Mouse (Mus musculus): ENCODE data around the gene Traf6. TPM values are rescaled to one million over a fixed set of nuclear protein-coding genes. Genes with fewer than 3 reads are reported as not detected.
A peak's percentile ranks its signal among the peaks of the same experiment; 100 is the strongest.

The Traf6 gene
- polyA plus RNA-seq (2015; fragmentation: Nextera tagmentation; extraction: Ambion mirVana) = 9.2 and 10.3 TPM in 2 replicates

DNA sequence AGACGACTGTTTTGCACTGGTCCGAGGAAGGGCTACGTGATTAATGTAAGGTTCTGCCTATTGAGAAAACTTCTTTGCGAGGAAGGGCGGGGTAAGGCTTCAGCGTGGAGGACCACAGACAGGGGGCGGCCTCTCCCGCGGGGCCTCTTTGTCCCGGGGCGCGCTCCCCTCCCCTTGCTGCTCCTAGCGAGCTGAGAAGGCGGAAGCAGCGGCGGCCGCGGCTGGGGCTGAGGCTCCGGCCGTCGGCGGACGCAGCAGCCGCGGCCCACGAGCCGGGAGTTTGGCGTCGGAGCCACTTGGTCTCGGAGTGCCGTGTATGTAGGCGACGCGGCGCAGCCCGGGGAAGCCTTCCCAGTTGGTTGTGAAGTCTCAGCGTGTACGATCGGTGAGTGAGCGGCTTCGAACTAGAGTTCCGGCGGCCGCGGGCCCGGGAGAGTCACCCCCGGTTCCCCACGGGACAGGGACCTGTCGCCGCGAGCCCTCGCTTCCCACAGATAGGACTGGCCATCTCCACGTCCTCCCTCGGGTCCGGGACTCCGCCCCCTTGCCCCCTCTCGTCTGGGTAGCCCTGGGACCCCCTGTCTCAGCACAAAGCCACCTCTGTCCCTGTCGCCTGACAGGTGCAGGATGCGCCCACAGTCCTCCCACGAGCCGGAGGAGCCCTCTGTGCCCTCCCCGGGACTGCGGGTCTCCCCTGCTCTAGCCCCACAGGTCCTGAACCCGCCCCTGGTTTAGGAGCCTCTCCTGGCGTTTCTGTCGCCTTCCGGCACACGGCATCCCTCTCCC, at the start of gene Traf6:
Traf6 (plus strand) TSS at position 194 of the 786 bp plus-strand sequence.
- H3K9ac ChIP-seq = peak within 1 kb of the TSS; percentile 88
- WGBS = under 1% methylated on average over 68 of the region's 68 CpGs
- no peaks in the 10 kb centered on the region for H3K36me3 ChIP-seq
- no peaks in the 10 kb centered on the region for H3K27me3 ChIP-seq
- H3K27ac ChIP-seq (replicated peaks) = peak within 1 kb of the TSS; percentile 60; the same call in 1 of the 2 replicates
- peak within 1 kb of the TSS; percentile 91 for H3K4me3 ChIP-seq (replicated peaks)
- ATAC-seq (ENCODE audit: insufficient number of reproducible peaks, low FRiP score, low TSS enrichment, low read depth) = peak; percentile 88
- peaks cover 8% of the 10 kb centered on the region for H3K4me1 ChIP-seq
- H3K4me2 ChIP-seq (replicated peaks) = peak within 1 kb of the TSS; percentile 79
- no peaks in the 10 kb centered on the region for H3K9me3 ChIP-seq (replicated peaks)

DNA sequence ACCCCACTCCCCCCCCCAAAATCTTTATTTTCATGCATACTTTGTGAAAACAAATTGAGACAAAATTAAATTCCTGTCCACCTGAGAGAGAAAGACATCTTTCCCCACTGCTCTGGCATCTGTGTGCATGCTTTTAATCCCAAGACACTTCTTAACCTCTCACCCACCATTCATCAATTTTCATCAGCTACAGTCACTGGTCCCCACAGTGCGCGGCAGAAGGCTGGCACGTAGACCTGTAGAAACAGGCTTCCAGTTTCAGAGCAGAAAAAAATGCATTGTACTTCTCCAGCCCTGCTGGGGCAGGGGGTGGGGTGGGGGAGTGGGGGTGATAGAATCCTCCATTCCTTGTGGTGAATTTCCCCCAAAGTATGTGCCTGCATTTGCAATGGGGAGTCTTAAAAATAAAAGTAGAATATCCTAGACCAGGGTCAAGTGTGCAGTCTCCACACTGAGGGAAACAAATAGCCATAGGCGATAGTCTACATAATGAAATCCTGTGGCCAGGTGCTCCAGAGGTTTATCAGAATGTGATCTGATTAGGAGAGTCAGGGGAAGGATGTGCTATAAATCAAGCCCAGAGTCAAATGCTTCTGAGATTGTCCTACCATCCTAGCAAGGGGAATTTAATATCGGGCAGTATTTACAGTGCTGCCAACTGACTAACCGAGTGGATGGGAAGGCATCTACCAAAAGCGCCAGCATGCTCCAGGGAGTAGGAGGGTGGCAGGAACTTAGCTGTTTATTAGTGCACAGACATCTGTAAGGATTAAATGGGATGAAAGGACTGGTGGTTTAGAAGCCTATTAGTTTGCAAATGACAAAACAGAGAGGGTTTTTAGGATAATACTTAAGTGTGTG, 39.0 kb upstream of the Traf6 start:
- Histone ChIP-seq H3K4me1 (no peaks in the 10 kb centered on the region), H3K9ac (no peak overlapping the region), H3K27ac (replicated peaks) (no peak overlapping the region), H3K9me3 (replicated peaks) (no peaks in the 10 kb centered on the region), H3K4me3 (replicated peaks) (no peak overlapping the region), H3K36me3 (no peaks in the 10 kb centered on the region), H3K27me3 (no peaks in the 10 kb centered on the region), H3K4me2 (replicated peaks) (no peak overlapping the region)
- 58% methylated on average over 7 of the region's 7 CpGs for WGBS
- no peak for ATAC-seq (ENCODE audit: insufficient number of reproducible peaks, low FRiP score, low TSS enrichment, low read depth)

DNA sequence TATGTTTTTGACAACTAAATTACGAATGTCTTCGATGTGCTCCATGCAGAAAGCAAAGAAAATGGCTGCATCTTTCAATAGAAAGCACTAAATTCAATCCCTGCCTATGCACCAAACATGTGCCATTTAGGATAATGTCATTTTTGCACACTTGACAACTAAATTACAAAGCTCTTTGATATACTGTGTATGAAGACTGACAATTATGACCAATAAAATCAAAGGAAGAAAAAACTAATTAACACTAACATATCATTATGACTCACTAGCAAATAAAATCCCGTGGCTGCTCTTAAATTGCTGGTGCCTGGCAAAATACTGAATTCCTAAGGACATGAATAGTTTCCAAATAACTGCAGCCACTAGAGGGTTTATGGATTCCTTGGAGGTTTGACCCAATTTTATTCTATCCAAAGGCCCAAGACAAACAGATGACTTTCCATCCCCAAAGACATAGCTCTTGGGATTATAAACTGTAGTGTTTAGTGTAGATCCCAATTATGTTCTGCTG, 38.3 kb upstream of the Traf6 start:
- H3K4me3 ChIP-seq (replicated peaks) = no peak overlapping the region
- WGBS = 62% methylated on average over 3 of the region's 3 CpGs
- ATAC-seq (ENCODE audit: insufficient number of reproducible peaks, low FRiP score, low TSS enrichment, low read depth) = no peak
- no peak overlapping the region for H3K27ac ChIP-seq (replicated peaks)
- H3K9ac ChIP-seq = no peak overlapping the region
- H3K27me3 ChIP-seq = no peaks in the 10 kb centered on the region
- no peaks in the 10 kb centered on the region for H3K9me3 ChIP-seq (replicated peaks)
- H3K4me2 ChIP-seq (replicated peaks) = no peak overlapping the region
- H3K4me1 ChIP-seq = no peaks in the 10 kb centered on the region
- H3K36me3 ChIP-seq = no peaks in the 10 kb centered on the region

DNA sequence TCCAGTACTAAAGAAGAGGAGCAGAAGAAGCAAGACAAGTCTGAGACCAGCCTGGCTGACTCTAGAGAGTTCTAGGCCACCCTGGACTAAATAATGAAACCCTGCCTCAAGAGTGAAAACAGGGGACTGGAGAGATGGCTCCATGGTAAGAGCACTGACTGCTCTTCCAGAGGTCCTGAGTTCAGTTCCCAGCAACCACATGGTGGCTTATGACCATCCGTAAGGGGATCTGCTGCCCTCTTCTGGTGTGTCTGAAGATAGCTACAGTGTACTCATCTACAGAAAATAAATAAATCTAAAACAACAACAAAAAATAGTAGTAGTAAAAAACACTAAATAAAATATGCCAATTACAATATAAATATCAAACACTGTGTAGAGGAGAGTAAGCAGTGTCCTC, 32.4 kb upstream of the Traf6 start:
- 92% methylated on average over 1 of the region's 1 CpGs for WGBS

DNA sequence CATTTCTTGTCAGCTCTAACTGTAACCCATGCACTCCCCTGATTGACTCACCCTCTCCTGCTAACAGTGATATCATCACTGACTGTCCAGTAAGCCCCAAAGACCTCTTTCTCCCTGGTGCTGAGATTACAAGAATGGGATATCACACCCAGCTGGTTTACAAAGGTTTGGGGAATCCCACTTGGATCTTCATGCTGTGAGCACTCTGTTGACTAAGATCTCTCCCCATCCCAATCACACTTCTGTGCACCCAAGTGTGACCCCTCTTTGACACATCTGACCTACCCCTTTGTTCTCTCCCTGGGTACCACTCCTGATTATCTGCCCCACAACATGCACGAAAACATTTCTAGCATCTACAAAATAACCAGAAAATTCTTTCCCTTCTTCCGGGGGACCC, 29.9 kb upstream of the Traf6 start:
- Histone ChIP-seq H3K4me2 (replicated peaks) (no peak overlapping the region), H3K27me3 (no peaks in the 10 kb centered on the region), H3K9ac (no peak overlapping the region), H3K9me3 (replicated peaks) (no peaks in the 10 kb centered on the region), H3K27ac (replicated peaks) (no peak overlapping the region), H3K36me3 (no peaks in the 10 kb centered on the region), H3K4me3 (replicated peaks) (no peak overlapping the region), H3K4me1 (0 out of 2 replicates have a peak, but pooled peaks cover 4% of the 10 kb centered on the region)
- ATAC-seq (ENCODE audit: insufficient number of reproducible peaks, low FRiP score, low TSS enrichment, low read depth) = no peak
- 63% methylated on average over 2 of the region's 2 CpGs for WGBS

More for the DNA sequence above, 32.4 kb upstream of the Traf6 start:
- Histone ChIP-seq H3K36me3 (no peaks in the 10 kb centered on the region), H3K27ac (replicated peaks) (no peak overlapping the region), H3K4me1 (no peaks in the 10 kb centered on the region), H3K4me3 (replicated peaks) (no peak overlapping the region), H3K27me3 (no peaks in the 10 kb centered on the region), H3K9ac (no peak overlapping the region), H3K4me2 (replicated peaks) (no peak overlapping the region), H3K9me3 (replicated peaks) (no peaks in the 10 kb centered on the region)
- ATAC-seq (ENCODE audit: insufficient number of reproducible peaks, low FRiP score, low TSS enrichment, low read depth) = no peak

DNA sequence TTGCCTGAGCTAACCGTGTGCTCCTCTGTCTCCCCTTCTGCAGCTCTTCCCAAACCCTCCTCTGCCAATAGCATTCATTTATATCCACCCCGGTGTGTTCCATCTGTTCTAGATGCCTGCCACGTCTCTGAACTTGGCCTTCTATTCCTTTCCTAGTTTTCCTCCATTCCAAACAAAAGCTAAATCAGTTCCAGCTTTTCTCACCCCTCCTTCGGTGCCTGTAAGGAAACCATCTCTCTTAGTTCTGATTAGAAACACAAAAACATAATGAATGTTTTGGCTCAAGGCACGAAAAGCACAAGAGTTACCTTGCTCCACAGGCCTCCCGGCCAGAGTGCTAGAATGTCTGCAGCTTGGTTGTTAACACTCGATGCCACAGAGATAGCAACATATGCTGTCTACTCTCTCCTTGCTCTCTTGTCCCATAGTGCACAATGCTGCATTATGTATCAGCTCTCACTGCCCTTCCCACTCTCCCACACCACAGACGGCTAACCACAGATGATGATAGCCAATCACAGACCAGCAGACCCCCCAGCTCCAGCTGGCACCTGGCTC, 29.0 kb upstream of the Traf6 start, which contains the start of the genes Rag1 and B230118H07Rik:
Rag1 (minus strand) TSS at position 388 of the 558 bp plus-strand sequence.
B230118H07Rik (minus strand) TSS at position 419 of the 558 bp plus-strand sequence.
- Histone ChIP-seq H3K9ac (no peak within 1 kb of the TSS), H3K27ac (replicated peaks) (0 out of 2 replicates have a peak within 1 kb of the TSS, but pooled peaks have one; percentile 30), H3K4me3 (replicated peaks) (no peak within 1 kb of the TSS), H3K4me2 (replicated peaks) (peak within 1 kb of the TSS; percentile 31), H3K36me3 (no peaks in the 10 kb centered on the region), H3K4me1 (0 out of 2 replicates have a peak, but pooled peaks cover 4% of the 10 kb centered on the region), H3K9me3 (replicated peaks) (no peaks in the 10 kb centered on the region), H3K27me3 (no peaks in the 10 kb centered on the region)
- WGBS = 18% methylated on average over 8 of the region's 8 CpGs
- ATAC-seq (ENCODE audit: insufficient number of reproducible peaks, low FRiP score, low TSS enrichment, low read depth) = no peak

DNA sequence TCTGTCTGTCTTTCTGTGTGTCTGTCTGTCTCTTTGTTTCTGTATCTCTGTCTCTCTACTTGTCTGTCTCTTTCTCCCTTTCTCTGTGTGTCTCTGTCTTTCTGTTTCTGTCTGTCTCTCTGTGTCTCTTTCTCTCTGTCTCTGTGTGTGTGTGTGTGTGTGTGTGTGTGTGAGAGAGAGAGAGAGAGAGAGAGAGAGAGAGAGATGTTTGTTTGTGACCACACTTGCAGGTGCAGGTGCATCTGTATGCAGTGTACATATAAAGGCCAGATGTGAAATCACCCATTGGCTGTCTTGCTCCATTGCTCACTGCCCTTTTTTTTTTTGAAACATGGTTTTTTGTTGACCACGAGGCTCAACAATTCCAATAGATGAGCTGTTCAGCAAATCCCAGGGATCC, 27.8 kb upstream of the Traf6 start:
- H3K27ac ChIP-seq (replicated peaks) = no peak overlapping the region
- H3K9me3 ChIP-seq (replicated peaks) = no peaks in the 10 kb centered on the region
- H3K27me3 ChIP-seq = no peaks in the 10 kb centered on the region; the same call in 1 of the 2 replicates
- 63% methylated on average over 1 of the region's 1 CpGs for WGBS
- ATAC-seq (ENCODE audit: insufficient number of reproducible peaks, low FRiP score, low TSS enrichment, low read depth) = no peak
- H3K4me2 ChIP-seq (replicated peaks) = no peak overlapping the region
- H3K9ac ChIP-seq = no peak overlapping the region
- 0 out of 2 replicates have a peak, but pooled peaks cover 4% of the 10 kb centered on the region for H3K4me1 ChIP-seq
- no peak overlapping the region for H3K4me3 ChIP-seq (replicated peaks)
- no peaks in the 10 kb centered on the region for H3K36me3 ChIP-seq

DNA sequence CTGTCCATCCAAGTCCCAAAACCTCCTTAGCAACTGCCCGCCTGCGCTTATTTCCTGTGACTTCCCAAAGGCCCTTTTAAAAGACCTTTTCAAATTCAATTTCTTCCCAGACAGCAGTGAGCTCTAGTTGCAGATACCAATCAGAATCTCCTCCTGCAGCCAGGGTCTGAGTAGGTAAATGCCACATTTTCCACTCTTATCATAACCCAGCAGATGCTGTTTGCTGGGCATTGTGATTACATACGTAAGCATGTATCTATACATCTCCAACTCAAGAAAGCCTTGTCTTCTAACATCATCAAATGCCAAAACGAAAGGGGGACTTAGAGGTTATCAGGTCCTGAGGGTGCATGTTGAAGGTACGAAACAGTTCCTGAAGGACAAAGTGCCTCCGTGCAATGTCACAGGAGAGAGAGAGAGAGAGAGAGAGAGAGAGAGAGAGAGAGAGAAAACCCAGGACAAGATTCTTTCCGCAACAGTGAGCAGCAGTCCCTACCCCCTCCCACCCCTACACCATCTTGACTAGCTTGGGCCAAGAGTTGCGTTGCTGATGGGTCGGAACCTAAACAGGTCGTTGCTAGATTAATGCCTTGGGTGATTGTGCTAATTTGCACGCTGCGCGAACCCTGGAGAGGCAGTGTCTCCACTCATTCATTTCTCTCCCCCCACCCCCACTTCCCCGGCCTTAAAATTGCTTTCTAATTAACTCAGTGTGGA, 25.9 kb upstream of the Traf6 start:
- H3K4me3 ChIP-seq (replicated peaks) = peak overlapping the region; percentile 34
- no peak for ATAC-seq (ENCODE audit: insufficient number of reproducible peaks, low FRiP score, low TSS enrichment, low read depth)

DNA sequence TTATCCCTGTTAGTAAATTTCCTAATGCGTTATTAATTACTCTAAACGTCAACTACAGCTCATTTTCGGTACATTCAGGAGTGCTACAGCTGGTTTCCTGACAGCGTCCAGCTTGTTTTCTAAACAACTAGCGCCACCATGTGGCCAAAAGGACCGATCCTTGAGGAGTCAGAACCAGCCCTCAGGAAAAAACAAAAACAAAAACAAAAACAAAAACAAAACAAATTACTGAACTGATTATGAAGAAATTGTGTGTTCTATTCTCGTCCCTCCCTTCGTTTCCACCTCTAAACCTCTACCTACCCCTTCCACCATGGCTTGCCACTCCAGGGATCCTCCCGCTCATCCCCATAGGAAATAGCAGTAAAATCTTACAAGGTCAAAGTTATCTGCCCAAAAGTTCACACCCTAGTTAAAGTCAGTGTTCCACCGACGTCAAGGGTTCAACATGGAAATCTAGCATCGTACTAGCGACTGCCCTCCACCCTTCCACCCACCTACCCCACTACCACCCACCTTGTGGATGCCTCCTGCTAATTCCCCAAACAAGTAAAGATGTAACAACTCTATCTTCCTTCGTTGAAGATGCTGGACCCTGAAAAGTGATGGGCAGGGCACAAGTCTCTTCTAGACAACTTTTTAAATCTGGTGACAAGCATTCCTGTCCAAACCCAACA, 25.2 kb upstream of the Traf6 start:
- no peak overlapping the region for H3K9ac ChIP-seq
- ATAC-seq (ENCODE audit: insufficient number of reproducible peaks, low FRiP score, low TSS enrichment, low read depth) = no peak

More for the DNA sequence above, 25.9 kb upstream of the Traf6 start:
- Histone ChIP-seq H3K4me1 (0 out of 2 replicates have a peak, but pooled peaks cover 4% of the 10 kb centered on the region), H3K36me3 (no peaks in the 10 kb centered on the region), H3K27me3 (no peaks in the 10 kb centered on the region; the same call in 1 of the 2 replicates), H3K9me3 (replicated peaks) (no peaks in the 10 kb centered on the region), H3K4me2 (replicated peaks) (peak overlapping the region; percentile 52), H3K27ac (replicated peaks) (no peak overlapping the region), H3K9ac (no peak overlapping the region)
- WGBS = 38% methylated on average over 14 of the region's 14 CpGs

DNA sequence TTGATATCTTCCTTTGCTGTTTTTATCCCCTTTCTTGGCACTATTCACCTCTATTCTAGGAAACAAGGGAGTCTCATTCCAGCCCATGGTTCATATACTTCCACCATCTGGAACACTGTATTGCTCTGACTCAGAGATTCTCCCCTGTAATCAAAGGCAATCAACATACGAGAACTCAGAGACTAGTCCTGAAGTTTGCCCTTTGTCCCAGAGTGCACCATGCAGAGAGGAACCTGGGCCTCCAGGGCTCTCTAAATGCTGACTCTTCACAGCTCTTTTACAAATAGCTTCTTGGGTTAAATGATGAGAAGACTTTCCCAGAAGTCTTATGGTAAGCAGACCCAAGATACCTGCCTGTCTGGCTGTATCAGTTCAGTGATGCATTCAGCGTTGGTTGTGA, 17.7 kb upstream of the Traf6 start:
- Histone ChIP-seq H3K4me3 (replicated peaks) (no peak overlapping the region), H3K4me1 (0 out of 2 replicates have a peak, but pooled peaks cover 3% of the 10 kb centered on the region), H3K27ac (replicated peaks) (no peak overlapping the region), H3K4me2 (replicated peaks) (no peak overlapping the region), H3K36me3 (no peaks in the 10 kb centered on the region), H3K27me3 (no peaks in the 10 kb centered on the region), H3K9me3 (replicated peaks) (no peaks in the 10 kb centered on the region), H3K9ac (no peak overlapping the region)
- no peak for ATAC-seq (ENCODE audit: insufficient number of reproducible peaks, low FRiP score, low TSS enrichment, low read depth)
- WGBS = 68% methylated on average over 2 of the region's 2 CpGs

More for the DNA sequence above, 25.2 kb upstream of the Traf6 start:
- H3K4me1 ChIP-seq = 0 out of 2 replicates have a peak, but pooled peaks cover 4% of the 10 kb centered on the region
- H3K4me2 ChIP-seq (replicated peaks) = peak overlapping the region; percentile 52
- WGBS = 17% methylated on average over 14 of the region's 14 CpGs
- H3K27ac ChIP-seq (replicated peaks) = no peak overlapping the region
- H3K9me3 ChIP-seq (replicated peaks) = no peaks in the 10 kb centered on the region
- peak overlapping the region; percentile 34 for H3K4me3 ChIP-seq (replicated peaks)
- H3K36me3 ChIP-seq = no peaks in the 10 kb centered on the region
- H3K27me3 ChIP-seq = no peaks in the 10 kb centered on the region; the same call in 1 of the 2 replicates
